Mouse (Mus musculus) testis, adult 2 months (tissue): ENCODE measurements around the gene Sdhc. TPM values are rescaled to one million over a fixed set of nuclear protein-coding genes. Genes with fewer than 3 reads are reported as not detected.
"Not testable (repeated sequence)": the region's sequence is repeated elsewhere in the genome, so short reads cannot be mapped to it uniquely, and the experiment has no call there.

Experiments used
- H3K27ac ChIP-seq: fragments of 200-500 bp; 2 replicates; pipeline ENCODE4 v1.5.1; 2012; ENCODE audit warnings: low read depth, low read length; ENCODE audit not compliant: control insufficient read depth, insufficient read depth
- H3K27me3 ChIP-seq: fragments of 200-500 bp; 2 replicates; pipeline ENCODE4 v1.6.1; 2012; ENCODE audit warnings: mild to moderate bottlenecking, low read length, moderate library complexity; ENCODE audit not compliant: control insufficient read depth, insufficient read depth
- H3K36me3 ChIP-seq: fragments of 200-500 bp; 2 replicates; pipeline ENCODE4 v1.6.1; 2012; ENCODE audit warnings: mild to moderate bottlenecking, low read length; ENCODE audit not compliant: control insufficient read depth, insufficient read depth
- H3K4me1 ChIP-seq: fragments of 200-500 bp; 2 replicates; pipeline ENCODE4 v1.6.1; 2012; ENCODE audit warnings: low read length; ENCODE audit not compliant: control insufficient read depth, insufficient read depth
- H3K4me3 ChIP-seq: fragments of 200-500 bp; 2 replicates; pipeline ENCODE4 v1.5.1; 2012; ENCODE audit warnings: low read depth, mild to moderate bottlenecking, low read length, moderate library complexity, mixed read lengths; ENCODE audit not compliant: control insufficient read depth
- CTCF ChIP-seq: fragments of 200-500 bp; IDR thresholded peaks from 2 replicates; pipeline ENCODE4 v1.5.1; 2012; ENCODE audit warnings: low read depth, mild to moderate bottlenecking, inconsistent platforms, low read length, moderate library complexity; ENCODE audit not compliant: control insufficient read depth, insufficient read depth, insufficient replicate concordance
- POLR2A ChIP-seq: fragments of 200-500 bp; IDR thresholded peaks from 2 replicates; pipeline ENCODE4 v1.6.1; 2012; ENCODE audit warnings: low read depth, mild to moderate bottlenecking, inconsistent platforms, low read length, moderate library complexity; ENCODE audit not compliant: control insufficient read depth
- polyA plus RNA-seq: library from polyadenylated mRNA; depleted of rRNA; stranded (reverse); fragments of >200 nt; gene quantifications from 2 replicates; pipeline ENCODE4 v1.2.3, GENCODE M21; 2012; rRNA removed

Sdhc gene
- polyA plus RNA-seq, 1 experiment, result 105 TPM

GRCm38 (mm10) chr1:171085718-171086117, 64.7 kb downstream of the Sdhc start:
- H3K27ac ChIP-seq, result no peak overlapping the region
- H3K27me3 ChIP-seq, result no peaks in the 10 kb centered on the region
- H3K4me3 ChIP-seq, result no peak overlapping the region
- H3K36me3 ChIP-seq, result no peaks in the 10 kb centered on the region
- peaks cover 4% of the 10 kb centered on the region; the same call in 1 of the 2 replicates for H3K4me1 ChIP-seq
- TF ChIP-seq CTCF (no peak), POLR2A (no peak)

DNA sequence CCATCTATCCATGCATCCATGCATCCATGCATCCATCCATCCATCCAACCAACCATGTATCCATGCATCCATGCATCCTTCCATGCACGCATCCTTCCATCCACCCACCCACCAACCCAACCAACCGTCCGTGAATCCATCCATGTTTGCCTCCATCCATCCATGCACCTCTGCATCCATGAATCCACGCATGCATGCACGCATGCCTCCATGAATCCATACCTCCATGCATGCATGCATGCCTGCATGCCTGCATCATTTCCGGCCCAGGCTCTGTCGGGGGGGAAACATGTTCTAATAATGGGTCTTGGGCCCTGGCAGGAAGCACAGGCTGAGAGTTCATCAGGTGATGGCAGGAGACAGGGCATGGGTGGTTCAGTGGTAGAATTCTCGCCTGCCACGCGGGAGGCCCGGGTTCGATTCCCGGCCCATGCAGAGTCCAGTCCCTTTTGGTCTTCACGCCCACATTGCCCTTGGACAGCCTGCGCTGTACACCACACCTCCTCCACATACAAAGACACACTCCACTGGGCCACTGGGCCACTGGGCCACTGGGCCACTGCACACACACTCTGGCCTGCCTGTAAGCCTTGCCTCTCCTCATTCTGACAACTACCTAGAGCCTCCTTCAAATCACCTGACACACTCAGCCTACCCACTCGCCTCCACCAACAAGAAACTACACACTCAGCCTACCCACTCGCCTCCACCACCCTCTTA, 68.7 kb downstream of the Sdhc start:
- not testable (repeated sequence) for H3K27ac ChIP-seq, H3K36me3 ChIP-seq, H3K27me3 ChIP-seq, H3K4me3 ChIP-seq, H3K4me1 ChIP-seq

DNA sequence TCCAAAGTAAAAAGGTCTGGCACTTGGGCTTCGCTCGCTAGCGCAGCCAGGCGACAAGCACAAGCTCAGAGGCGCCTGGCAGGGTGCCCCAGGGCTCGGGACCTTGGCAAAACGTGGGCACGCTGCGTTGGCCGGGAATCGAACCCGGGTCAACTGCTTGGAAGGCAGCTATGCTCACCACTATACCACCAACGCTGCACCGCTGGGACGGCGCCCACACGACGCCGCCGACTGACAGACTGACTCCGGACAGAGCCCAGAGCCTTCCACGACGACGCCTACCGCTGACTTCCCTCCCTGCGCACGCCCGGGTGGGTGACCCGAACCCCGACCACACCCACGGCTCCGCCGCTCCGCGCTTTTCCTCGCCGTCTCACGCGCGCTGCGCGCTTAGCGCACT, 70.6 kb downstream of the Sdhc start:
- not testable (repeated sequence) for H3K27ac ChIP-seq, H3K4me3 ChIP-seq, H3K36me3 ChIP-seq, H3K4me1 ChIP-seq, H3K27me3 ChIP-seq

GRCm38 (mm10) chr1:171079345-171079744, 71.1 kb downstream of the Sdhc start:
- not testable (repeated sequence) for H3K4me1 ChIP-seq, H3K36me3 ChIP-seq, H3K4me3 ChIP-seq, H3K27ac ChIP-seq, H3K27me3 ChIP-seq

DNA sequence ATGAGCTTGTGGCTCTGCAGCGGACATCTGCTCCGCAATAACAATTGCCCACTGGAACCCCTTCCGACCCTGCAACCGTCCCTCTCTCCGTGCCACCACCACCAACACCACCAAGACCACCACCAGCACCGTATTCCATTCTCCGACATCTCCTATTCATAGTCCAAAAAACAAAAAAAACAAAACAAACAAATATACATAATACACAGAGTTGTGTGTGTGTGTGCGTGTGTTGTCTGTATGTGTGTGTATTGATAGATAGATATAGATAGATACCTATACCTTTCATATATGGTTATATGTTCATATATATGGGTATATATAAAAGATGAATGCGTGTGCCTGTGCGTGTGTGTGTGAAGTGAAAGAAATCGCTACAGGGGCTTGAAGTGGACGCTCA, 72.0 kb downstream of the Sdhc start:
- not testable (repeated sequence) for H3K36me3 ChIP-seq, H3K27ac ChIP-seq, H3K27me3 ChIP-seq, H3K4me1 ChIP-seq, H3K4me3 ChIP-seq

GRCm38 (mm10) chr1:171077955-171078354, 72.4 kb downstream of the Sdhc start:
- H3K4me3 ChIP-seq, H3K27ac ChIP-seq, H3K36me3 ChIP-seq, H3K4me1 ChIP-seq, H3K27me3 ChIP-seq: not testable (repeated sequence)

GRCm38 (mm10) chr1:171077192-171077591, 73.2 kb downstream of the Sdhc start:
- not testable (repeated sequence) for H3K27me3 ChIP-seq, H3K36me3 ChIP-seq, H3K4me1 ChIP-seq, H3K27ac ChIP-seq, H3K4me3 ChIP-seq

Other genes with a start within 250 kb of the Sdhc start
- gene Fcrlb, start 237.7 kb downstream of the Sdhc start, polyA plus RNA-seq, result 0.16 and 0.23 TPM in 2 replicates
- 5.2 and 5.9 TPM in 2 replicates for gene Fcrla, start 223.0 kb downstream of the Sdhc start, polyA plus RNA-seq
- 5.6 and 5.9 TPM in 2 replicates for gene Fcgr2b, start 174.1 kb downstream of the Sdhc start, polyA plus RNA-seq
- gene Fcgr4, start 131.7 kb downstream of the Sdhc start, polyA plus RNA-seq, result not detected in 2 replicates
- 30.9 and 52.1 TPM in 2 replicates for gene Fcgr3, start 85.7 kb downstream of the Sdhc start, polyA plus RNA-seq
- 309 and 314 TPM in 2 replicates for gene Cfap126, start 36.7 kb downstream of the Sdhc start, polyA plus RNA-seq
- 2.8 and 3.0 TPM in 2 replicates for gene Mpz, start 108 bp upstream of the Sdhc start, polyA plus RNA-seq
- gene Pcp4l1, start 45.7 kb upstream of the Sdhc start, polyA plus RNA-seq, result 2.9 and 4.6 TPM in 2 replicates
- gene Nr1i3, start 63.4 kb upstream of the Sdhc start, polyA plus RNA-seq, result 0.04 and 0.16 TPM in 2 replicates
- gene Tomm40l, start 71.9 kb upstream of the Sdhc start, polyA plus RNA-seq, result 4.5 and 6.5 TPM in 2 replicates
- 8.0 and 8.3 TPM in 2 replicates for gene Apoa2, start 74.5 kb upstream of the Sdhc start, polyA plus RNA-seq
- gene Fcer1g, start 83.8 kb upstream of the Sdhc start, polyA plus RNA-seq, result 5.8 and 8.2 TPM in 2 replicates
- gene Adamts4, start 99.8 kb upstream of the Sdhc start, polyA plus RNA-seq, result 0.52 and 1.0 TPM in 2 replicates
- gene Ndufs2, start 100.8 kb upstream of the Sdhc start, polyA plus RNA-seq, result 86.0 and 91.4 TPM in 2 replicates
- gene B4galt3, start 119.7 kb upstream of the Sdhc start, polyA plus RNA-seq, result 25.0 and 32.3 TPM in 2 replicates
- gene Ppox, start 130.6 kb upstream of the Sdhc start, polyA plus RNA-seq, result 7.1 and 8.7 TPM in 2 replicates
- 38.4 and 38.7 TPM in 2 replicates for gene Usp21, start 137.4 kb upstream of the Sdhc start, polyA plus RNA-seq
- 19.1 and 20.0 TPM in 2 replicates for gene Ufc1, start 144.4 kb upstream of the Sdhc start, polyA plus RNA-seq
- gene Dedd, start 178.5 kb upstream of the Sdhc start, polyA plus RNA-seq, result 158 and 176 TPM in 2 replicates
- 74.2 and 82.8 TPM in 2 replicates for gene Nit1, start 195.0 kb upstream of the Sdhc start, polyA plus RNA-seq
- 23.9 and 25.8 TPM in 2 replicates for gene Pfdn2, start 195.1 kb upstream of the Sdhc start, polyA plus RNA-seq
- 10.6 and 10.9 TPM in 2 replicates for gene Klhdc9, start 210.2 kb upstream of the Sdhc start, polyA plus RNA-seq
- gene Nectin4, start 219.5 kb upstream of the Sdhc start, polyA plus RNA-seq, result 6.5 and 8.5 TPM in 2 replicates
- 8.0 and 11.5 TPM in 2 replicates for gene Arhgap30, start 238.4 kb upstream of the Sdhc start, polyA plus RNA-seq